Mouse (Mus musculus) heart, embryonic 13.5 days (tissue): ENCODE measurements around the gene Chit1. TPM values are rescaled to one million over a fixed set of nuclear protein-coding genes. Genes with fewer than 3 reads are reported as not detected.

Experiments used
- ATAC-seq: fragments of 200-750 bp; cut with Nextera tagmentation; 2 replicates; pipeline ENCODE4 v1.8.0; 2017; ENCODE audit warnings: moderate TSS enrichment; ENCODE audit not compliant: insufficient number of reproducible peaks, low FRiP score, low TSS enrichment; ENCODE audit errors: extremely low read depth
- H3K27ac ChIP-seq: fragments of 300-500 bp; sonication (generic); replicated peaks from 2 replicates; pipeline ENCODE4 v1.5.1; 2015; ENCODE audit warnings: moderate library complexity, mild to moderate bottlenecking, inconsistent platforms
- H3K27me3 ChIP-seq: fragments of 300-500 bp; sonication (generic); replicated peaks from 2 replicates; pipeline ENCODE4 v1.6.1; 2015; ENCODE audit warnings: mild to moderate bottlenecking, inconsistent platforms
- H3K36me3 ChIP-seq: fragments of 300-500 bp; sonication (generic); 2 replicates; pipeline ENCODE4 v1.6.1; 2015; ENCODE audit warnings: mild to moderate bottlenecking, inconsistent platforms
- H3K4me1 ChIP-seq: fragments of 300-500 bp; sonication (generic); 2 replicates; pipeline ENCODE4 v1.6.1; 2015; ENCODE audit warnings: inconsistent platforms
- H3K4me2 ChIP-seq: fragments of 300-500 bp; sonication (generic); 2 replicates; pipeline ENCODE4 v1.6.1; 2015; ENCODE audit warnings: inconsistent platforms, mild to moderate bottlenecking, moderate library complexity
- H3K4me3 ChIP-seq: fragments of 300-500 bp; sonication (generic); 2 replicates; pipeline ENCODE4 v1.5.1; 2015; ENCODE audit warnings: moderate library complexity, mild to moderate bottlenecking, inconsistent platforms
- H3K9ac ChIP-seq: fragments of 300-500 bp; sonication (generic); 2 replicates; pipeline ENCODE4 v1.6.1; 2015; ENCODE audit warnings: inconsistent platforms, mild to moderate bottlenecking, moderate library complexity
- H3K9me3 ChIP-seq: fragments of 300-500 bp; sonication (generic); 2 replicates; pipeline ENCODE4 v1.6.1; 2016; ENCODE audit warnings: inconsistent platforms
- WGBS: fragments of 180-500 bp; shearing (Covaris S2); methylation state at CpG from one replicate; pipeline ENCODE4 v1.1.7; 2015; ENCODE audit warnings: mixed read lengths; 5-methylcytosine and 5-hydroxymethylcytosine counted together
- polyA plus RNA-seq: library from polyadenylated mRNA; unstranded; fragments of >200 nt; fragmentation: Nextera tagmentation; extraction: Ambion mirVana; gene quantifications from 2 replicates; pipeline ENCODE4 v1.2.1, GENCODE M21; 2015

Gene Chit1
- polyA plus RNA-seq, 1 experiment from 2014 or later, result 0.75 TPM

DNA sequence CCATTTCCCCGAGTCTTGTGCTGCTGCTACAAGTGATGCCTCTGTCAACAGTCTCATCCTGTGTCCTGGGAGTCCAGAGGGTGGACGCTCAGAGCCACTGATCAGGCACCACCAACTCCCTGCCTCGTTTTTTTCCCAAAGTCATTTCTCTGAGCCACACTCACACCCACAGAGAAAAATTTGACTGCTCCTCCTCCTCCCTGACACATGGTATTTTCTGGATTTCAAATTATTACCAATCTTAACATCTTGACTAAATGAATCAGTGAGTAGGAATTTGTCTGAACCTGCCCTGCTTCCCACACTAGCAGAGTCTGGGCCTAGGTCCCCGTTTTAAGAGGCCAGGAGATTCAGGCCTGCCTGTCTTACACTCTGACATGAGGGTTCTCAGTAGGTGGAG, 81.0 kb downstream of the Chit1 start:
- H3K4me2 ChIP-seq, result no peak overlapping the region
- WGBS, result 35% methylated on average over 4 of the region's 4 CpGs
- H3K27ac ChIP-seq, result no peak overlapping the region
- no peaks in the 10 kb centered on the region for H3K36me3 ChIP-seq
- no peak overlapping the region for H3K4me3 ChIP-seq
- no peaks in the 10 kb centered on the region for H3K9me3 ChIP-seq
- H3K27me3 ChIP-seq, result peaks cover 50% of the 10 kb centered on the region
- H3K9ac ChIP-seq, result no peak overlapping the region
- H3K4me1 ChIP-seq, result peaks cover 50% of the 10 kb centered on the region
- no peak for ATAC-seq

- Histone ChIP-seq H3K36me3 (no peaks in the 10 kb centered on the region), H3K27ac (no peak within 1 kb of the TSS), H3K9ac (peak within 1 kb of the TSS; percentile 45), H3K4me1 (peaks cover 50% of the 10 kb centered on the region), H3K27me3 (peaks cover 40% of the 10 kb centered on the region), H3K9me3 (no peaks in the 10 kb centered on the region), H3K4me2 (no peak within 1 kb of the TSS), H3K4me3 (no peak within 1 kb of the TSS)
- WGBS, result 63% methylated on average over 1 of the region's 1 CpGs
- no peak for ATAC-seq
Measured at GRCm38 (mm10) chr1:134193126-134193525, 82.1 kb downstream of the Chit1 start, which contains the start of gene Mybph. Gene Mybph, plus strand, starts transcription at chr1:134193448.

GRCm38 (mm10) chr1:134193674-134194197, 82.7 kb downstream of the Chit1 start:
- H3K4me3 ChIP-seq, result no peak overlapping the region
- H3K27me3 ChIP-seq, result peaks cover 34% of the 10 kb centered on the region
- H3K4me2 ChIP-seq, result no peak overlapping the region
- H3K9ac ChIP-seq, result peak overlapping the region; percentile 45; the same call in 1 of the 2 replicates
- no peak for ATAC-seq
- no peaks in the 10 kb centered on the region for H3K9me3 ChIP-seq
- peaks cover 50% of the 10 kb centered on the region for H3K4me1 ChIP-seq
- 35% methylated on average over 7 of the region's 7 CpGs for WGBS
- H3K27ac ChIP-seq, result no peak overlapping the region
- H3K36me3 ChIP-seq, result no peaks in the 10 kb centered on the region

DNA sequence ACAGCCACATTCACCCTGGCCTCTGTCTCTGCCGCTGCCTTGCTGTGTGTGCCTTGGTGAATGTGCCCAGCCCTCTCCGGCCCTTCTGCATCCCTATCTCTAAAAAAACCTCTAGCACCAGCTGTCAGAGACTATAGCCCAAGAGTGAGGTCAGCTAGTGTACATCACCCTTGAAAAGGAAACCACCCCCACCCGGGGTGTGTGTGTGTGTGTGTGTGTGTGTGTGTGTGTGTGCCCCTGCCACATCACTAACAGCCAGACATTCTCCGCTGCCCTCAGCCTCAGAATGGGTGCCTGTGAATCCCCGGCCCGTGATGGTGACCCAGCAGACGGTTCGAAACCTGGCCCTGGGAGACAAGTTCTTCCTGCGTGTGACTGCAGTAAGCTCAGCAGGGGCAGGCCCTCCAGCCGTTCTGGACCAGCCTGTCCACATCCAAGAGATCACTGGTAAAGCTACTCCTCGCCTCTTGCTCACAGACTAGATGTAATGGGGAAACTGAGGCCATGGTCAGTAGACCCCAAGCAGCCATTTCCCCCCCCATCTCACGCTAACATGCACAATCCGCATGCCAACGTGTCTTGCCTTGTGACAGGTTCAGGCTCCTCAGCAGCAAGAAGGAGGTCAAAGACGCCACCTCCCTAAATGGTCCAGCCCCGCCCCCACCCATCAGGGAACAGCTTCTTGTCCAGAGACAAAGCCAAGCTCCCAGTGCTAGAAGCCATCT, 83.4 kb downstream of the Chit1 start:
- Histone ChIP-seq H3K9me3 (no peaks in the 10 kb centered on the region), H3K36me3 (no peaks in the 10 kb centered on the region), H3K4me3 (no peak overlapping the region), H3K4me1 (peaks cover 43% of the 10 kb centered on the region), H3K9ac (no peak overlapping the region), H3K27ac (peak overlapping the region; percentile 84; the same call in 1 of the 2 replicates), H3K4me2 (no peak overlapping the region), H3K27me3 (peaks cover 27% of the 10 kb centered on the region)
- 53% methylated on average over 16 of the region's 16 CpGs for WGBS
- ATAC-seq, result no peak

GRCm38 (mm10) chr1:134195117-134195516, 84.1 kb downstream of the Chit1 start:
- Histone ChIP-seq H3K4me2 (peak overlapping the region; percentile 14; the same call in 1 of the 2 replicates), H3K4me1 (peaks cover 41% of the 10 kb centered on the region), H3K36me3 (no peaks in the 10 kb centered on the region), H3K9ac (peak overlapping the region; percentile 54; the same call in 1 of the 2 replicates), H3K4me3 (no peak overlapping the region), H3K27ac (peak overlapping the region; percentile 84), H3K27me3 (peaks cover 20% of the 10 kb centered on the region), H3K9me3 (no peaks in the 10 kb centered on the region)
- ATAC-seq, result no peak
- 24% methylated on average over 2 of the region's 2 CpGs for WGBS

DNA sequence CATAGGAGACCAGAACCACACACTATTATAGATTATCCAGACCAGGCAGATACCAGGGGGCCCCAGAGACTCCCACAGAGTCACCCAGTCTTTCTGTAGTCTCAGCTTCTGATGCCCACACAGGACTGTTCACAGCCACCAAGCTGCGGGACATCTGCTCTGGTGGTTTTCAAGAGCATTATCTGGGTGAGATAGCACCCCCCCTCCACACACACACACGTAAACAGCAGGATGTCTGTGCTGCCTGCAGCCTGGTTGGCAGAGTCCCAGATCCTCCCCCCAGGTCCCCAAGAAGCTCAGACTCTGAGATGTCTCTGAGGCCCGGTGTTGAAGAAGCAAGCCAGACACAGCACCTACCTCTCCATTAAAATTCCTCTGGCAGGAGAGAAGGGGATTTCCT, 84.5 kb downstream of the Chit1 start:
- Histone ChIP-seq H3K9ac (peak overlapping the region; percentile 54; the same call in 1 of the 2 replicates), H3K36me3 (no peaks in the 10 kb centered on the region), H3K27ac (peak overlapping the region; percentile 84), H3K27me3 (peaks cover 15% of the 10 kb centered on the region), H3K4me1 (peaks cover 41% of the 10 kb centered on the region), H3K4me3 (no peak overlapping the region), H3K9me3 (no peaks in the 10 kb centered on the region), H3K4me2 (peak overlapping the region; percentile 14; the same call in 1 of the 2 replicates)
- ATAC-seq, result no peak; the same call in 1 of the 2 replicates
- WGBS, result 11% methylated on average over 3 of the region's 3 CpGs

- Histone ChIP-seq H3K27me3 (peaks cover 14% of the 10 kb centered on the region; the same call in 1 of the 2 replicates), H3K4me1 (peaks cover 41% of the 10 kb centered on the region), H3K9me3 (no peaks in the 10 kb centered on the region), H3K4me3 (no peak overlapping the region), H3K36me3 (no peaks in the 10 kb centered on the region), H3K27ac (peak overlapping the region; percentile 84), H3K9ac (peak overlapping the region; percentile 54), H3K4me2 (peak overlapping the region; percentile 14; the same call in 1 of the 2 replicates)
- WGBS, result 18% methylated on average over 4 of the region's 4 CpGs
- no peak for ATAC-seq
Measured at GRCm38 (mm10) chr1:134195979-134196378, 84.9 kb downstream of the Chit1 start.

GRCm38 (mm10) chr1:134196386-134196785, 85.3 kb downstream of the Chit1 start:
- ATAC-seq, result no peak
- H3K27me3 ChIP-seq, result peaks cover 15% of the 10 kb centered on the region; the same call in 1 of the 2 replicates
- H3K4me2 ChIP-seq, result no peak overlapping the region
- peaks cover 41% of the 10 kb centered on the region for H3K4me1 ChIP-seq
- peak overlapping the region; percentile 84 for H3K27ac ChIP-seq
- H3K9ac ChIP-seq, result peak overlapping the region; percentile 54
- WGBS, result 53% methylated on average over 4 of the region's 4 CpGs
- H3K9me3 ChIP-seq, result no peaks in the 10 kb centered on the region
- H3K4me3 ChIP-seq, result no peak overlapping the region
- H3K36me3 ChIP-seq, result no peaks in the 10 kb centered on the region

DNA sequence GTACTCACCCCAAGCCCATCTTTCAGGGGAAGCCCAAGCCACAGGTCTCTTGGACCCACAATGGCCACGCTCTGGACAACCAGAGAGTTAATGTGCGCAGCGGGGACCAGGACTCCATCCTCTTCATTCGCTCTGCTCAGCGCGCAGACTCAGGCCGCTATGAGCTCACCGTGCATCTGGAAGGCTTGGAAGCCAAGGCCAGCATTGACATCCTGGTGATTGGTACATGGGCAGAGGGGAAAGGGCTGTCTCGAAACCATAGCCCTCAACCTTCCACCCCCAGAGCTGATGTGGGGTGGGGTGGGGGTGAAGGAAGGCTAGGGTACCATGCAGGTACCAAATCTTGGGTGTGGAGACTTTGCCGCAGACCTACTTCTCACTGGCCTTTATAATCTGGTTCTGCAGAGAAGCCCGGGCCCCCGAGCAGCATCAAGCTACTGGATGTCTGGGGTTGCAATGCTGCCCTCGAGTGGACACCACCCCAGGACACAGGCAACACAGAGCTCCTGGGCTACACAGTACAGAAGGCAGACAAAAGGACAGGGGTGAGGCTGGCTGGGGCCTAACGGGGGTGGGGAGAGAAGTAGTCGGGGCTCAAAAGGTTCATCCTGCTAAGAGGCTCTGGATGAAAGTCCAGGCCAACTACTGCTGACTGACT, 86.4 kb downstream of the Chit1 start:
- Histone ChIP-seq H3K4me1 (peaks cover 41% of the 10 kb centered on the region), H3K27me3 (peaks cover 15% of the 10 kb centered on the region; the same call in 1 of the 2 replicates), H3K9me3 (no peaks in the 10 kb centered on the region), H3K4me3 (no peak overlapping the region), H3K4me2 (no peak overlapping the region), H3K27ac (no peak overlapping the region), H3K36me3 (no peaks in the 10 kb centered on the region), H3K9ac (no peak overlapping the region)
- WGBS, result 77% methylated on average over 15 of the region's 15 CpGs
- no peak for ATAC-seq

- H3K9ac ChIP-seq, result no peak overlapping the region
- H3K27me3 ChIP-seq, result peaks cover 5% of the 10 kb centered on the region; the same call in 1 of the 2 replicates
- H3K4me1 ChIP-seq, result peaks cover 36% of the 10 kb centered on the region
- H3K9me3 ChIP-seq, result no peaks in the 10 kb centered on the region
- no peak overlapping the region for H3K4me3 ChIP-seq
- ATAC-seq, result no peak
- H3K36me3 ChIP-seq, result no peaks in the 10 kb centered on the region
- H3K4me2 ChIP-seq, result no peak overlapping the region
- 82% methylated on average over 12 of the region's 12 CpGs for WGBS
- H3K27ac ChIP-seq, result no peak overlapping the region
Measured at GRCm38 (mm10) chr1:134198197-134198995, 87.4 kb downstream of the Chit1 start.

DNA sequence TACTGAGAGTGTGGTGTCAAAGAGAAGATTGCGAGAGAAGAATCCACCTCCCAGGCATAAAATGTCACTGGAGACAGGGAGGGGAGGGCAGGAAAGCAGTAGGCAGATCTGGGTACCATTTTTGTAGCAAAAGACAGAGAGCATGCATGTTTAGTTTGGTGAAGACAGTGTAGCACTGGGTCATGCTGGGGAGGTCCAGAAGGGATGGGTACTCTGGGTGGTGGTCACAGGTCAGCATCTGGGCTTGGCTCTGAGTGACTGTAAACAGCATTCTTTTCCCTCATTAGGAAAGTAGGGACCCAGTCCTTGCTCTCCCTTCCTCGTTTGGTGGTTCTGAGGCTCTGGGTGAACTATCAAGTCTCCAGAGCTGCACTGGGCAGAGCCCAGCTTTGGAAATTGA, 89.4 kb downstream of the Chit1 start:
- Histone ChIP-seq H3K4me3 (no peak overlapping the region), H3K9ac (no peak overlapping the region), H3K4me1 (peaks cover 21% of the 10 kb centered on the region), H3K27me3 (peaks cover 3% of the 10 kb centered on the region; the same call in 1 of the 2 replicates), H3K9me3 (no peaks in the 10 kb centered on the region), H3K36me3 (no peaks in the 10 kb centered on the region), H3K4me2 (no peak overlapping the region), H3K27ac (no peak overlapping the region)
- ATAC-seq, result no peak
- 57% methylated on average over 2 of the region's 2 CpGs for WGBS
